Mouse (Mus musculus): ENCODE measurements around the gene Stard13. TPM values are rescaled to one million over a fixed set of nuclear protein-coding genes. Genes with fewer than 3 reads are reported as not detected.

Gene Stard13
- polyA plus RNA-seq, 1 experiment from 2014 or later, result 8.5 TPM

DNA sequence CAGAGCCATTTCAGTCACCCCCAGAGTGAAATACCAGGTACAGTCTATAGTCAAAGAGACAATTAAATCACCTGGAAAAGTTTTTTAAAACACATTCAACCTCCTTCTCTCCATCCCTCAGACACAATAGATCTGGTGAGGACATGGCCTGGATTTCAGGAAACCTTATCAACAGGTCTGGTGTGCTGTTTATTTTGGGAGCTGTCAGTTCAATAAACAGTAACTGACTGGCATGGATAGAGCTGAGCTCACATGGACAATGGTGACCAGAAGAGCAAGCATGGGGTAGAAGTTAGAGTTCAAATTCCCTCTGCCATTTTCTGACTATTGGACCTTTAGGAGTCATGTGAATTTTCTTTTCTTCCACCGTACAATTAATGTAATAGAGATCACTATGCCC lies 10.8 kb downstream of the Stard13 start:
- ATAC-seq (ENCODE audit: low read depth), result no peak

DNA sequence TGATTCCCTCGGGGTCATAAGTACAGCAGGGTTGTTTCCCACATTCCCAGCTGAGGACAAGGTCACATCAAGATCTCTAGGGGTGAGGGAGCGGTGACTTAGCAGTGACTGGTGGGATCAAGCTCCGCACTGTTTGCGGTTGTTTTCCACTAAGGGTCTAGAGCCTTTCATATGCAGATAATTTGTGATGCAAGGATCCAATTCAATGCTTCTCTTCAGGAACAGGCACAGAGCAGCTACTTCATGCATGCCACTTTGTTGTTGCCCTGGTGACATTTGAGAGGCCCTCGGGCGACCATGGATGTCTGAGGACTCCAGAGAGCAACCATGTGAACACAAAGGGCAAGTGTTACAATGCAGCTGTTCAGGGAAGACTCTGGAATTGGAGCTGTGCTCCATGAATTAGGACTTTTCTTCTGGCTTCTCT lies 14.9 kb downstream of the Stard13 start:
- peak; percentile 83 for ATAC-seq (ENCODE audit: low read depth)
- peak overlapping the region; percentile 47 for H3K27ac ChIP-seq (replicated peaks)
- 13% methylated on average over 6 of the region's 6 CpGs for whole genome bisulfite sequencing
- H3K4me1 ChIP-seq (replicated peaks), result peaks cover 21% of the 10 kb centered on the region
- no peak overlapping the region for H3K4me2 ChIP-seq
- H3K27me3 ChIP-seq, result no peaks in the 10 kb centered on the region
- no peaks in the 10 kb centered on the region for H3K9me3 ChIP-seq
- H3K36me3 ChIP-seq, result no peaks in the 10 kb centered on the region
- no peak overlapping the region for H3K4me3 ChIP-seq
- H3K9ac ChIP-seq, result no peak overlapping the region

More for the DNA sequence above, 10.8 kb downstream of the Stard13 start:
- Histone ChIP-seq H3K9ac (no peak overlapping the region), H3K4me2 (no peak overlapping the region), H3K9me3 (no peaks in the 10 kb centered on the region), H3K36me3 (no peaks in the 10 kb centered on the region), H3K4me3 (no peak overlapping the region), H3K27me3 (no peaks in the 10 kb centered on the region), H3K27ac (replicated peaks) (no peak overlapping the region), H3K4me1 (replicated peaks) (peaks cover 10% of the 10 kb centered on the region; the same call in 1 of the 2 replicates)
- 83% methylated on average over 1 of the region's 1 CpGs for WGBS

DNA sequence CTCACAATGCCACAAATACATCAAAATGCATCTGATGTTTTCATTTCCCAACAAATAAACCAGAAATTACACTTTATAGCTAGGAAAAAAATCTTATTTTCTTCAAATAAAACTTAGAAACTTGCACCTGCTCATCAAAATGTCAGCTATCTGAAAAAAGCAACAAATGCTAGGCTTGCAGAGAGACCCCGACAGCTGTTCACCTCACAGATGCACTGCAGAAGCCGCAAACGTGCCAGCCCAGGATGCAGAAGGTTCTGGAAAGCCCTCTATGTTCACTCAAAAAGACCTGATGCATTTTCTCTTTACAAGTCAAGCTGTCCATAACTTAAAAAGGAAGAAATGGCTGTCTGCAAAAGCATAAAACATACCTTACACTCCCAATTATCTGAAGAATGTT lies 20.5 kb downstream of the Stard13 start:
- H3K27ac ChIP-seq (replicated peaks), result no peak overlapping the region
- H3K27me3 ChIP-seq, result no peaks in the 10 kb centered on the region
- no peak for ATAC-seq (ENCODE audit: low read depth)
- WGBS, result 85% methylated on average over 3 of the region's 3 CpGs
- H3K9ac ChIP-seq, result no peak overlapping the region
- no peaks in the 10 kb centered on the region for H3K9me3 ChIP-seq
- H3K36me3 ChIP-seq, result no peaks in the 10 kb centered on the region
- no peak overlapping the region for H3K4me3 ChIP-seq
- H3K4me2 ChIP-seq, result no peak overlapping the region
- H3K4me1 ChIP-seq (replicated peaks), result peaks cover 13% of the 10 kb centered on the region

DNA sequence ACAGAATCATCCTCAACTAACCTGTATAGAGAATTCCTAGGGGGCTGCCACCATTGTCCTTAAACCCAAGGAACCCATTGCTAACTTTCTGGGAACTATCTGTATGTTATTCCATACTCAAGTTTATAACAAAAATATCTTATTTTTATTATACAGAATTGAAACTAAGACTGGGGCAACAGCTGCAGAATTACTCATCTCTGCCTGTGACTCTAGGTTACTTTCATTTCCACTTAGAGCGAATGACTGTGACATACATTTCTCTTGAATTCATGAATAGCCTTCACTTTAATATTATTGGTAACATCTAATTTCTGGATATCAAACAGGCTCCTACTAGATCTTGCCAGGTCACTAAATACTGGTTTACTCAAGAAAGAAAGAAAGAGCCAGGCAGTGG lies 22.8 kb downstream of the Stard13 start:
- no peaks in the 10 kb centered on the region for H3K9me3 ChIP-seq
- H3K36me3 ChIP-seq, result no peaks in the 10 kb centered on the region
- H3K27me3 ChIP-seq, result no peaks in the 10 kb centered on the region
- 90% methylated on average over 1 of the region's 1 CpGs for WGBS
- no peak overlapping the region for H3K4me2 ChIP-seq
- H3K27ac ChIP-seq (replicated peaks), result no peak overlapping the region
- no peaks in the 10 kb centered on the region for H3K4me1 ChIP-seq (replicated peaks)
- H3K4me3 ChIP-seq, result no peak overlapping the region
- no peak overlapping the region for H3K9ac ChIP-seq
- ATAC-seq (ENCODE audit: low read depth), result no peak

DNA sequence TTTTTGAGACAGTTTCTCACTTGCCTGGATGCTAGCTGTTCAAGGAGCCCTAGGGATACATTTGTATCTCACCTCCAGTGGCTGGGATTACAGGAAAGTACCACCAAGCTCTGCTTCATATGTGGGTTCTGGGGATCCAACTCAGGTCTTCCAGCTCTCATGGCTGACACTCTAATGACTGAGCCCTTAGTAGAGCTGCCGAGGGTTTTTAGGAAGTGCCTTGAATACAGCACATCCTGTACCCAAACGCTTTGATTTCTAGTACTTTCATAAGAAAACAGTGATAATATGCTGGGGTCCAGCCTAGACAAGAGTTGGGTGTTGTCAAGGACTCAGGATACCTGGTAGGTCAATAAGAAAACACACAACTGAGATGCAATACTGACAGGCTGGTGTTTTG lies 23.6 kb downstream of the Stard13 start:
- 83% methylated on average over 2 of the region's 2 CpGs for WGBS
- ATAC-seq (ENCODE audit: low read depth), result no peak
- no peaks in the 10 kb centered on the region for H3K9me3 ChIP-seq

DNA sequence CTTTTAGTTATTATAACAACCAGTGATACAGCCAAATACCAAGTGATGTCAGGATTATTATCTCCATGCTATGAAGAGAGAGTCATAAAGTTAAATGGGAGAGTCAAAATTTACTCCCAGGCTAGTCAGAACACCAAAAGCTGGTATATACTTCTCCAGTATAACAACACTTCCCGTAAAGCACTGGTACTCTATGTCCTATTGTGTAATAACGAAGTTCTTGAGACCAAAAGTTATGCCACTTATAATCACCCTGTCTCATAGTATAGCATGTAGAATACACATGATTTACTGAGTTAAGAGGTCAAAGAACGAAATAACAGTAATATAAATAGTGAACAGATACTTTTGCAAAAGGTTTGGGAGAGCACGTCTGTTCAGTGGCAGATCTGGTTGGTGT lies 28.6 kb downstream of the Stard13 start:
- H3K4me3 ChIP-seq, result no peak overlapping the region
- no peak overlapping the region for H3K4me2 ChIP-seq
- WGBS, result 89% methylated on average over 4 of the region's 4 CpGs
- no peaks in the 10 kb centered on the region for H3K27me3 ChIP-seq
- no peaks in the 10 kb centered on the region for H3K9me3 ChIP-seq
- H3K27ac ChIP-seq (replicated peaks), result no peak overlapping the region
- ATAC-seq (ENCODE audit: low read depth), result no peak
- no peaks in the 10 kb centered on the region for H3K4me1 ChIP-seq (replicated peaks)
- H3K9ac ChIP-seq, result no peak overlapping the region
- no peaks in the 10 kb centered on the region for H3K36me3 ChIP-seq

More for the DNA sequence above, 23.6 kb downstream of the Stard13 start:
- H3K27ac ChIP-seq (replicated peaks), result no peak overlapping the region
- H3K27me3 ChIP-seq, result no peaks in the 10 kb centered on the region
- H3K4me1 ChIP-seq (replicated peaks), result no peaks in the 10 kb centered on the region
- no peaks in the 10 kb centered on the region for H3K36me3 ChIP-seq
- H3K9ac ChIP-seq, result no peak overlapping the region
- no peak overlapping the region for H3K4me2 ChIP-seq
- no peak overlapping the region for H3K4me3 ChIP-seq

DNA sequence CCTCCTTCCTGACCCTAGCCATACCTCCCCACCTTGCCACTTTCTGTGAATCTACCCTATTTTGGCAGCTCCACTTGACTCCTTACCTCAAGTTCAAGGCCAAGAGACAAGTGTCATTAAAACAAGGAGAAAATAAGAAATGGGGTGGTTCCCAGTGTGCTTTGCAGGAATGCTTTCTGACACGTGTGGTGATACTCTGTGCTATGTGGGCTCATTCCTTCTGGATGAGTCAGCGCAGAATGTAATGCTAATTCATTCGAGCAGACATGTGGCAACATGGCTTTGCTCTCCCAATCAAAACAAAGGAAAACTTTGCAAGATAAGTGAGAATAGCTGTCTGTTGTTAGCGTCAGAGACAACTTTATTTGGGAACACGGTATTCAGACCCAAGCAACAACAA lies 30.7 kb downstream of the Stard13 start:
- no peaks in the 10 kb centered on the region for H3K4me1 ChIP-seq (replicated peaks)
- no peaks in the 10 kb centered on the region for H3K9me3 ChIP-seq
- H3K4me2 ChIP-seq, result no peak overlapping the region
- ATAC-seq (ENCODE audit: low read depth), result no peak
- no peak overlapping the region for H3K27ac ChIP-seq (replicated peaks)
- no peaks in the 10 kb centered on the region for H3K27me3 ChIP-seq
- no peak overlapping the region for H3K9ac ChIP-seq
- no peaks in the 10 kb centered on the region for H3K36me3 ChIP-seq
- WGBS, result 74% methylated on average over 5 of the region's 5 CpGs
- no peak overlapping the region for H3K4me3 ChIP-seq

DNA sequence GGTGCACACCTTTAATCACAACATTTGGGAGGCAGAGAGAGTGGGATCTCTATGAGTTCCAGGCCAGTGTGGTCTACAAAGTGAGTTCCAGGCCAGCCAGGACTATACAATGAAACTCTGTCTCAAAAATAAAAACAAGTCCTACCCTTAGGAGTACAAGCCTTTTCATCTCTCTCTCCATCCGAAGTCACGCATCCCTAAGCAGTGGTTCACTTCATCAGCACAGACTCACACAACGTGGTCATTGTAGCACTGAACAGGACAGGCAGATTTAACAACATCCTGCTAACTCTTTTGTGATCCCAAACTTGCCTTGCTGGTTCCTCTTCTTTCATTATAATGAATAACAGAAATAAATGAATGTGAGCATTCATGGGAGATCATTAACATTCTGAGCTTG lies 32.4 kb downstream of the Stard13 start:
- no peaks in the 10 kb centered on the region for H3K36me3 ChIP-seq
- WGBS, result 44% methylated on average over 3 of the region's 3 CpGs
- no peaks in the 10 kb centered on the region for H3K27me3 ChIP-seq
- H3K9ac ChIP-seq, result no peak overlapping the region
- H3K4me3 ChIP-seq, result no peak overlapping the region
- no peaks in the 10 kb centered on the region for H3K9me3 ChIP-seq
- H3K4me1 ChIP-seq (replicated peaks), result peaks cover 6% of the 10 kb centered on the region; the same call in 1 of the 2 replicates
- no peak for ATAC-seq (ENCODE audit: low read depth)
- no peak overlapping the region for H3K4me2 ChIP-seq
- no peak overlapping the region for H3K27ac ChIP-seq (replicated peaks)

DNA sequence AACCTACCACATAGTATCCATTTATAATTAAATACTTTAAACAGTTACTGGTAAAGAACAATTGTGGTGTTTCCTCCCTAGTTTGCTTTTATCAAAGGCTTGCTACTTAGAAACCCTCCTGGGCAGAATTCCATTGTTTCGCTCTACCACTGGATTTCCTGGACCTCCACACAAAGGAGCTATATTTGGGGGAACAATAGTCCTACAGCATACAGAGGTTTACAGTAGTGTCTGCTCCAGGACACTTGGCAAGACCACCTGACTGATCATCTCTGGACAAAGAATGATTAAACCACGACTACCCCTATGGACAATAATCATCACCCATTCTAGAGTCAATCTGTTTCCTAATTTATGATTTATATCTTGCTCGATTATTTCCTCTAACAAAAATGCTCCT lies 34.4 kb downstream of the Stard13 start:
- Histone ChIP-seq H3K27ac (replicated peaks) (no peak overlapping the region), H3K4me3 (no peak overlapping the region), H3K36me3 (no peaks in the 10 kb centered on the region), H3K27me3 (no peaks in the 10 kb centered on the region), H3K9ac (no peak overlapping the region), H3K4me2 (no peak overlapping the region), H3K4me1 (replicated peaks) (peaks cover 6% of the 10 kb centered on the region; the same call in 1 of the 2 replicates), H3K9me3 (no peaks in the 10 kb centered on the region)
- 82% methylated on average over 3 of the region's 3 CpGs for WGBS
- no peak for ATAC-seq (ENCODE audit: low read depth)

DNA sequence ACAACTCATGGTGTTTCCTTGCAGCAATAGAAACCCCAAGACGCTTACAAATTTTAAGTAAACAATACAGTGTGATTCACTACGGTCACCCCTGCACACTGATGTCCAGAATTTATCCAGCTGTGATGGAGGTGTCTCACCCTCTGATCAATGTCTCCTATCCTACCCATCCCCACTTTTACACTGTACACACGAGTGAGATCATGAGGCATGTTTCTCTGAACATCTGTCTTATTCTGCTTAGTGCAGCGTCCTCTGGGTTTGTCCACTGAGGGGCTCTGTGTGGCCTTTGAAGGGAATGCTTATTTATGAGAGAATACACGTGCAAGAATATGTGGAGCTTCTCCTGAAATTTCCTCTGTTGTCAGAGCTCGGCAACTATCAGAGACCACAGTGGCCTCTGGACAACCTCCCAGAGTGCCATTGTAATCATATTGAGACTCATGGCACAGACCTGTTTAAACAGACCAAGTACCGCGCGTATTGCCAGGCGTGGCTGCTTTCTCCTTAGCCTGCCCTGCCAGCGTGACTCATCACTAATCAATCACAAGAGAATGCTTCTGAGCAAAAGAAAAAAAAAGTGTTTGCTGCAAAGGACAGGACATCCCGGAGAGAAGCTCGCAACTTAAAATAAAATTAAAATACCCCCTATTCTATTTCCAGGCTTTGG lies 36.9 kb downstream of the Stard13 start:
- H3K36me3 ChIP-seq, result no peaks in the 10 kb centered on the region
- H3K27ac ChIP-seq (replicated peaks), result 0 out of 2 replicates have a peak overlapping the region, but pooled peaks have one; percentile 3
- H3K4me3 ChIP-seq, result no peak overlapping the region
- ATAC-seq (ENCODE audit: low read depth), result no peak
- no peaks in the 10 kb centered on the region for H3K9me3 ChIP-seq
- H3K9ac ChIP-seq, result no peak overlapping the region
- no peak overlapping the region for H3K4me2 ChIP-seq
- WGBS, result 52% methylated on average over 13 of the region's 13 CpGs
- no peaks in the 10 kb centered on the region for H3K27me3 ChIP-seq
- H3K4me1 ChIP-seq (replicated peaks), result peaks cover 6% of the 10 kb centered on the region; the same call in 1 of the 2 replicates

DNA sequence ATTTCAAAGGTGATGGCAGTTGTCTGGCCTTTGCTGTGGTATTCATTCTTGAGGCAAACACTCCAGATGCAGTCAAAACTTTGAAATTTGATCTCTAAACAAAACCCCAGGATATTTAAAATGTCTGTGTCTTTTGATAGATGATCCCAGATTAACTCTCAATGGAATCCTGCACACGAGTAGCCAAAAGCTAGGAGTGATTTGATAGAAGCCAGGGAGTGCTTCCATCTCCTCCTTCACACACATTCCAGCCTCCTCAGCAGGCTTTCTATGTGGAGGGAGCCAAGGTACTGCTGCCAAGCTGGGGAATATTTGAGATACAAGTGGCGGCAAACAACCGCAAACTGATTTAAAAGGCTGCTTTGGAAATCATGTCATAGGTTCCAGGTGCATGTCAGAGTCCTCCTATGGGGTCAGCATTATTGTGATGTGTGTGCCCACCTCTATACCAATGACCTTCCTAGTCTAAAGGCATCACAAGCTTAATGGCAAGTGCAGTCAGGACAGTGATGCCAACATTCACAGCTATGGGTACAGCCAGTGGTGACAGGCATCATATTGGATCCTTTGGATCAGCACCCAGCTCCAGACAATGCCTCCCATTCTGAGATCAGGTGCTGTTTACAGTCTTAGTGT lies 39.6 kb downstream of the Stard13 start:
- H3K9ac ChIP-seq, result no peak overlapping the region

DNA sequence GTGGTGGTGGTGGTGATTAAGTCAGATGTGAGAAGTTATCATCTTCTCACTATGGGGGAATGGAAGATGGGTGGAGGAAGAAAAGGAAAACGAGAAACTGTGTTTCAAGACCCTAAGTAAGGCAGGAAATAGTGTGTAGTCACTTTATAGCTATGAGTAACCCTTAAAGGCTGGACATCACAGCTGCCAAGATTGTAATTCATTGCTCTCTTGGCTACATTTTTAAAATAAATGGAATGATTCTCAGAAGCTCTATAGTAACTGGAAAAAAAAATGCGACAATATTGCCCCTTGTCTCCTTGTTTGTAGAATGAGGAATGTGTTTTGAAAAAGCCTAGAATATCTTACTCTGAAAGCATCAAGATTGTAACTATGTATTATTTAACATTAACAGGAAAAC lies 41.4 kb downstream of the Stard13 start:
- H3K36me3 ChIP-seq, result no peaks in the 10 kb centered on the region
- 76% methylated on average over 2 of the region's 2 CpGs for WGBS
- H3K4me2 ChIP-seq, result no peak overlapping the region
- no peak overlapping the region for H3K4me3 ChIP-seq
- no peaks in the 10 kb centered on the region for H3K9me3 ChIP-seq
- no peak for ATAC-seq (ENCODE audit: low read depth)
- no peak overlapping the region for H3K9ac ChIP-seq
- H3K4me1 ChIP-seq (replicated peaks), result peaks cover 23% of the 10 kb centered on the region
- H3K27me3 ChIP-seq, result peaks cover 9% of the 10 kb centered on the region; the same call in 1 of the 2 replicates
- H3K27ac ChIP-seq (replicated peaks), result no peak overlapping the region

More for the DNA sequence above, 39.6 kb downstream of the Stard13 start:
- H3K27ac ChIP-seq (replicated peaks), result no peak overlapping the region
- H3K4me3 ChIP-seq, result no peak overlapping the region
- H3K9me3 ChIP-seq, result no peaks in the 10 kb centered on the region
- H3K27me3 ChIP-seq, result peaks cover 9% of the 10 kb centered on the region; the same call in 1 of the 2 replicates
- no peak overlapping the region for H3K4me2 ChIP-seq
- WGBS, result 72% methylated on average over 3 of the region's 3 CpGs
- H3K4me1 ChIP-seq (replicated peaks), result peaks cover 23% of the 10 kb centered on the region
- no peak for ATAC-seq (ENCODE audit: low read depth)
- no peaks in the 10 kb centered on the region for H3K36me3 ChIP-seq

Data from neural tube, embryonic 13.5 days (tissue).